Mouse (Mus musculus) stomach, postnatal 0 days (tissue): ENCODE data around the gene Naa11. TPM values are rescaled to one million over a fixed set of nuclear protein-coding genes. Genes with fewer than 3 reads are reported as not detected.

ENCODE experiments used
- ATAC-seq: fragments of 200-750 bp; cut with Nextera tagmentation; 2 replicates; pipeline ENCODE4 v1.8.0; 2017; ENCODE audit not compliant: low FRiP score, low TSS enrichment
- DNase-seq: peaks from one replicate; pipeline ENCODE4 v3.0.0-alpha.2; 2016; ENCODE audit warnings: low spot score
- H3K27ac ChIP-seq: fragments of 300-500 bp; sonication (generic); replicated peaks from 2 replicates; pipeline ENCODE4 v1.5.1; 2014; ENCODE audit warnings: mild to moderate bottlenecking, control low read depth
- H3K27me3 ChIP-seq: fragments of 300-500 bp; sonication (generic); 2 replicates; pipeline ENCODE4 v1.6.1; 2014; ENCODE audit warnings: low read length; ENCODE audit not compliant: control insufficient read depth, insufficient read depth
- H3K36me3 ChIP-seq: fragments of 300-500 bp; sonication (generic); 2 replicates; pipeline ENCODE4 v1.6.1; 2014; ENCODE audit warnings: low read length, mixed read lengths; ENCODE audit not compliant: control insufficient read depth, insufficient read depth
- H3K4me1 ChIP-seq: fragments of 300-500 bp; sonication (generic); replicated peaks from 2 replicates; pipeline ENCODE4 v1.6.1; 2014; ENCODE audit warnings: antibody characterized with exemption; ENCODE audit not compliant: control insufficient read depth, insufficient read depth
- H3K4me2 ChIP-seq: fragments of 300-500 bp; sonication (generic); replicated peaks from 2 replicates; pipeline ENCODE4 v1.6.1; 2014; ENCODE audit warnings: low read depth, mild to moderate bottlenecking, control low read depth, moderate library complexity
- H3K4me3 ChIP-seq: fragments of 300-500 bp; sonication (generic); 2 replicates; pipeline ENCODE4 v1.5.1; 2014; ENCODE audit warnings: low read depth, low read length, control low read depth
- H3K9ac ChIP-seq: fragments of 300-500 bp; sonication (generic); 2 replicates; pipeline ENCODE4 v1.6.1; 2014; ENCODE audit warnings: mild to moderate bottlenecking, low read length, control low read depth, mixed read lengths
- H3K9me3 ChIP-seq: fragments of 300-500 bp; sonication (generic); 2 replicates; pipeline ENCODE4 v1.6.1; 2016; ENCODE audit warnings: low read length; ENCODE audit not compliant: control insufficient read depth
- CTCF ChIP-seq: IDR thresholded peaks from 2 replicates; pipeline ENCODE4 v1.5.1; 2016; ENCODE audit warnings: antibody characterized with exemption, low read depth, mild to moderate bottlenecking, moderate library complexity
- EP300 ChIP-seq: optimal IDR thresholded peaks from 2 replicates; pipeline ENCODE3; 2016; ENCODE audit warnings: antibody characterized with exemption
- WGBS: fragments of 180-500 bp; shearing (Covaris S2); extraction: QIAGEN DNeasy Blood & Tissue Kit; methylation state at CpG from one replicate; pipeline ENCODE4 v1.1.7; 2014; 5-methylcytosine and 5-hydroxymethylcytosine counted together
- polyA plus RNA-seq: library from polyadenylated mRNA; unstranded; fragments of >200 nt; fragmentation: Nextera tagmentation; extraction: Ambion mirVana; gene quantifications from 2 replicates; pipeline ENCODE4 v1.2.1, GENCODE M21; 2015

Naa11 gene
- polyA plus RNA-seq, 1 experiment from 2014 or later, result not detected

- DNase-seq, result no peak
- Histone ChIP-seq H3K36me3 (no peaks in the 10 kb centered on the region), H3K4me1 (no peaks in the 10 kb centered on the region), H3K9ac (no peak overlapping the region), H3K4me2 (no peak overlapping the region), H3K27ac (no peak overlapping the region), H3K27me3 (no peaks in the 10 kb centered on the region), H3K4me3 (no peak overlapping the region), H3K9me3 (no peaks in the 10 kb centered on the region)
- TF ChIP-seq EP300 (no peak), CTCF (no peak)
- no peak for ATAC-seq
These were observed 47.0 kb downstream of the Naa11 start for GRCm38 (mm10) chr5:97345129-97345528.

- Histone ChIP-seq H3K4me1 (no peaks in the 10 kb centered on the region), H3K9me3 (no peaks in the 10 kb centered on the region), H3K36me3 (no peaks in the 10 kb centered on the region), H3K4me3 (no peak overlapping the region), H3K27ac (no peak overlapping the region), H3K9ac (no peak overlapping the region), H3K4me2 (no peak overlapping the region), H3K27me3 (no peaks in the 10 kb centered on the region)
- ATAC-seq (no peak), DNase-seq (no peak)
- WGBS, result 83% methylated on average over 3 of the region's 3 CpGs
- TF ChIP-seq CTCF (no peak), EP300 (no peak)
These were observed 48.0 kb downstream of the Naa11 start for GRCm38 (mm10) chr5:97344144-97344543.

GRCm38 (mm10) chr5:97334794-97335193 is 57.4 kb downstream of the Naa11 start:
- Histone ChIP-seq H3K9me3 (no peaks in the 10 kb centered on the region), H3K9ac (no peak overlapping the region), H3K27me3 (no peaks in the 10 kb centered on the region), H3K36me3 (no peaks in the 10 kb centered on the region), H3K4me2 (no peak overlapping the region), H3K4me1 (no peaks in the 10 kb centered on the region), H3K27ac (no peak overlapping the region), H3K4me3 (no peak overlapping the region)
- ATAC-seq (no peak), DNase-seq (no peak)
- WGBS, result 40% methylated on average over 3 of the region's 3 CpGs
- TF ChIP-seq EP300, result no peak
- TF ChIP-seq CTCF, result no peak

Other genes with a start within 250 kb of the Naa11 start
- not detected in 2 replicates for gene Gk2, start 64.6 kb upstream of the Naa11 start, polyA plus RNA-seq